Mouse (Mus musculus) hindbrain, embryonic 13.5 days (tissue): ENCODE measurements around the gene Grk5. TPM values are rescaled to one million over a fixed set of nuclear protein-coding genes. Genes with fewer than 3 reads are reported as not detected.

Experiments used
- ATAC-seq: fragments of 200-750 bp; cut with Nextera tagmentation; 2 replicates; pipeline ENCODE4 v1.8.0; 2017; ENCODE audit warnings: moderate TSS enrichment; ENCODE audit not compliant: low FRiP score
- H3K27ac ChIP-seq: fragments of 300-500 bp; sonication (generic); 2 replicates; pipeline ENCODE4 v1.5.1; 2015; ENCODE audit warnings: inconsistent platforms, mild to moderate bottlenecking, moderate library complexity
- H3K27me3 ChIP-seq: fragments of 300-500 bp; sonication (generic); 2 replicates; pipeline ENCODE4 v1.6.1; 2015; ENCODE audit warnings: mild to moderate bottlenecking, inconsistent platforms
- H3K36me3 ChIP-seq: fragments of 300-500 bp; sonication (generic); 2 replicates; pipeline ENCODE4 v1.6.1; 2015; ENCODE audit warnings: mild to moderate bottlenecking, inconsistent platforms
- H3K4me1 ChIP-seq: fragments of 300-500 bp; sonication (generic); replicated peaks from 2 replicates; pipeline ENCODE4 v1.6.1; 2015; ENCODE audit warnings: inconsistent platforms
- H3K4me2 ChIP-seq: fragments of 300-500 bp; sonication (generic); 2 replicates; pipeline ENCODE4 v1.6.1; 2015; ENCODE audit warnings: inconsistent platforms, mild to moderate bottlenecking, moderate library complexity
- H3K4me3 ChIP-seq: fragments of 300-500 bp; sonication (generic); 2 replicates; pipeline ENCODE4 v1.5.1; 2015; ENCODE audit warnings: mild to moderate bottlenecking, inconsistent platforms
- H3K9ac ChIP-seq: fragments of 300-500 bp; sonication (generic); 2 replicates; pipeline ENCODE4 v1.6.1; 2015; ENCODE audit warnings: mild to moderate bottlenecking, inconsistent platforms
- H3K9me3 ChIP-seq: fragments of 300-500 bp; sonication (generic); 2 replicates; pipeline ENCODE4 v1.6.1; 2016; ENCODE audit warnings: inconsistent platforms
- WGBS: fragments of 180-500 bp; shearing (Covaris S2); methylation state at CpG from one replicate; pipeline ENCODE4 v1.1.7; 2015; 5-methylcytosine and 5-hydroxymethylcytosine counted together
- polyA plus RNA-seq: library from polyadenylated mRNA; unstranded; fragments of >200 nt; fragmentation: Nextera tagmentation; extraction: Ambion mirVana; gene quantifications from 2 replicates; pipeline ENCODE4 v1.2.1, GENCODE M21; 2015

Gene Grk5
- polyA plus RNA-seq, 1 experiment from 2014 or later = 2.3 TPM

DNA sequence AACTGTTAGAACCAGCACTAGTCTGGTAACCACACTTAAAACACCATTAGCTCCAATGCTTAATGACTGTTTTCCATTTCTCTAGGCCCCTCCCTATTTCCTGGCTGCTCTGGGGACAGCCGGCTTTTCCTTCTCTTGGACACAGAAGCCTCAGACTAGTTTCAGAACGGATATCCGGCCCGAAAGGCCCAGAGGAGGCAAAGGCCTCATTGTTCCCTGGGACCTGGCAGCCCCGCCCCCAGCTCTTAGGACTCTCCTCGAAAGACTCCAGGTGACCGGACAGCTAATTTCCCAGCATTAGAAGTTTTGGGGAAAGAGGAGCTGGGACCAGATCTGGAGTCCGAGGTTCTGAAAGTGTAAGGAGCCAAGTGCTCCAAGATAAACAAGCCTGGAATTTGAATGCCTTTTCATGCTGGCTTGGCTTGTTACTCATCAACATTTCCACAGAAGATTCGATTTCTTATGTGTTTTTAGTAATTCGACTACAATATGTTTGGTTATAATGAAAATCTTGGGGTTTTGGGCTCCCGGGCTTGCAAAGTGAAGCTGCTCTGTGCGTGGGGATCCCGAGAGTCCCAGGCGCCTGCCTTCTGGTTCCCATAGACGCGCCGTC lies 342 bp upstream of the Grk5 start:
- peak overlapping the region; percentile 96 for H3K27ac ChIP-seq

DNA sequence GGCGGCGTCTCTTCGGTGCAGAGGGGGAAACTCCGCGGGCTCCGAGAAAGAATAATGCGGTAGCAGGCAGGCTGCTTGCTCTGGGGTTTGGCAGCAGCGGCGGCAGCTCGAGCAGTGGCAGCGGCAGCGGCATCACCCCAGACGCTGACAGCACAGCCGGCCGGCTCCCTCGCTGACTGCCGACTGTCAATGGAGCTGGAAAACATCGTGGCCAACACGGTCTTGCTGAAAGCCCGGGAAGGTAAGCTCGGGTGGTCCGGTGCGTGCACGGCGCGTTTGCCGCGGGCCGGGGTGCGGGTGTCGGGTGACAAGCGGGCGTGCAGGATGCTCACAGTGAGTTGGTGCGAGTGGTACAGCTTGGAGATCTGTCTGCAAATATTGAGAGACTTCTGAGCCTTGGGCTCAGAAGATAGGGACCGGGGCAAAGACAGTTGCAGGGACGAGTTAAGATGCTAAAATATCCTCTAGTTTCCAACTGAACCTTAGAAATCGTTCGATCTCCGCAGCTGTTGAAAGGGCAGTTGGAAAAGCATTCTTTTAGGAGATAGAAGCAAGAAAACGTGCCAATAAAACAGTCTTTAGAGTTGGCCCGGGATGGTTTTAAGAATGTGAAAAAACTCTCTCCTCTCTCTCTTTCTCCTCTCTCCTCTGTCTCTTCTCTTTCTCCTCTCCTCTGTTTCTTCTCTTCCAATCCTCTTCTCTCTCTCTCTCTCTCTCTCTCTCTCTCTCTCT lies 1.0 kb downstream of the Grk5 start:
- WGBS = under 1% methylated on average over 38 of the region's 41 CpGs
- ATAC-seq = peak; percentile 69
- Histone ChIP-seq H3K27ac (peak overlapping the region; percentile 96), H3K27me3 (no peaks in the 10 kb centered on the region), H3K36me3 (no peaks in the 10 kb centered on the region), H3K9me3 (no peaks in the 10 kb centered on the region), H3K4me2 (peak overlapping the region; percentile 60), H3K4me3 (peak overlapping the region; percentile 80), H3K9ac (peak overlapping the region; percentile 84), H3K4me1 (peaks cover 29% of the 10 kb centered on the region)

More for the DNA sequence above, 342 bp upstream of the Grk5 start:
- H3K36me3 ChIP-seq = no peaks in the 10 kb centered on the region
- 5% methylated on average over 17 of the region's 17 CpGs for WGBS
- no peaks in the 10 kb centered on the region for H3K9me3 ChIP-seq
- ATAC-seq = peak; percentile 11
- peak overlapping the region; percentile 84 for H3K9ac ChIP-seq
- H3K4me3 ChIP-seq = peak overlapping the region; percentile 80
- no peaks in the 10 kb centered on the region for H3K27me3 ChIP-seq
- H3K4me1 ChIP-seq = peaks cover 24% of the 10 kb centered on the region
- peak overlapping the region; percentile 54 for H3K4me2 ChIP-seq

DNA sequence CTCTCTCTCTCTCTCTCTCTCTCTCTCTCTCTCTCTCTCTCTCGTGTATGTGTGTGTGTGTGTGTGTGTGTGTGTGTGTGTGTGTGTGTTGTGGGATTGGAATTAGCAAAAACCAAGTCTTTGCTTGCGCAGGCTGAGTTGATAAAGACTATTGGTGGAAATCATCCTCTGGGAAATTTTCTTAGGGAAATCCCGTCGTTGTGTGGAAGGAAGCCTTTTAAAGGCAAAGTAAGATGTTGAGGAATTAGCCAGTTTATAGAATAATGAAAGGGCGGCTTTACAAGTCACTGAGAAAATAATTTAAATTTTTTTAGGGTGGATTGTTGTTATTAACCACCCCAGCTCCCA lies 1.5 kb downstream of the Grk5 start:
- no peaks in the 10 kb centered on the region for H3K36me3 ChIP-seq
- peaks cover 29% of the 10 kb centered on the region for H3K4me1 ChIP-seq
- no peaks in the 10 kb centered on the region for H3K9me3 ChIP-seq
- H3K4me2 ChIP-seq = peak overlapping the region; percentile 60
- peak overlapping the region; percentile 80 for H3K4me3 ChIP-seq
- no peak for ATAC-seq
- H3K27me3 ChIP-seq = no peaks in the 10 kb centered on the region
- no peak overlapping the region; the same call in 1 of the 2 replicates for H3K27ac ChIP-seq
- 11% methylated on average over 5 of the region's 5 CpGs for WGBS
- H3K9ac ChIP-seq = peak overlapping the region; percentile 84

DNA sequence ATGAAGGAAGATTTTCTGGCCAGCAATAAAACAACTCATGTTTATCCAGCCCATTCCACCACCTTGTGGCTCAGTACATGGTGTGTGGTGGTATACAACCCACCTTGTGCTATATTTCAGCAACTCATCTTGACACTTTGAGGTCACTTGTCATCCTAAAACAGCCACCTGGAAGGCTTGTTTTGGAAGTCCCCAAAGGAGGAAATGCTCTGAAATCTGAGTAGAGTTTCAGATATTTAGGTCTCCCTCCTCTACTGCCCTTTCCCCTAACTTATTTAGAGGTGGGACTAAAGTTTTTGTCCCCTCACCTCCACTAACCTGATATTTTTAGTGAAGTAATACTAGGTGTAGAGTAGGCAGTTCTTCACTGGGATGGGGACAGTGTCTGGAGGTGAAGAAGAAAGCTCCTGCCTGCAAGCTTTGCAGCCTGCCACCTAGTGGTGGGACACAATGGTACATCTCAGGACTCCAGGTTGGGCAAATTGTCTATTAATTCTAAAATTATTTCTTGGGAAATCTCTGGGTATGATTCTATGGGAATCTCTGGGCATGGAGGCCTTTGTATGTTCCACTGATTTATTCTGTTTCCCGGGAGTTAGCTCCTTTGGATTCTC lies 2.5 kb downstream of the Grk5 start:
- no peaks in the 10 kb centered on the region for H3K9me3 ChIP-seq
- peaks cover 29% of the 10 kb centered on the region for H3K4me1 ChIP-seq
- H3K36me3 ChIP-seq = no peaks in the 10 kb centered on the region
- no peaks in the 10 kb centered on the region for H3K27me3 ChIP-seq
- 52% methylated on average over 1 of the region's 1 CpGs for WGBS
- peak overlapping the region; percentile 80 for H3K4me3 ChIP-seq
- no peak for ATAC-seq
- no peak overlapping the region for H3K27ac ChIP-seq
- peak overlapping the region; percentile 60 for H3K4me2 ChIP-seq
- 0 out of 2 replicates have a peak overlapping the region, but pooled peaks have one; percentile 84 for H3K9ac ChIP-seq

DNA sequence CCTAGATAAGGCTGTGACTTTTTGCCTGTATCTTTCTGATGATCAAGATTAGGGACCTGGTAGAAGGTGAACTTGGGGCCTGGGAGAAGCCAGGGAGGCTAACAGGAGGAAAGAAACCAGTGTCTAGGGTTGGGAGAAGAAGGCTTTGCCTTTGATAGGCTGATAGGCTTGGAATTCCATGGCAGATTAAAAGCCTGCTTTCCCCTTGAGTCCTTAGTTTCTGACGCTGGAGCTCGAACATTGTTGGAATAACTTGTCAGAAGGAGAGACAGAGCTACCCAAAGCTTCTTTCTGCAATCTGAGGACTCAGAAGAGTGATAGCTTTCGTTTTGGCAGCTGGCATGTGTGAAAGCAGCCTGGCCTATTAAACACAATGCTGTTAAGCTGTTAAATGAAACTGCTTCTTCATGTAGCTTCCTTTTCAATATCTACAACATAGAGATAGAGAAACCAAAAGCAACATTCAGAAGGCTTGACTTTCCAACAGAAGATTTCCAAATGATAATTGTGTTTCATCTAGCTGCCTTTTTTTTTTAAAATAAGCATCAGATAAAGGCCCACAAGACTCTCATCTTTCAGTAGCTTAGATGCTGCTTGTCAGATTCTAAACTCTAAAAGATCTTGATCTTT lies 5.8 kb downstream of the Grk5 start:
- H3K4me1 ChIP-seq = peaks cover 21% of the 10 kb centered on the region
- no peak overlapping the region for H3K4me3 ChIP-seq
- H3K4me2 ChIP-seq = no peak overlapping the region
- no peaks in the 10 kb centered on the region for H3K27me3 ChIP-seq
- ATAC-seq = no peak
- H3K36me3 ChIP-seq = no peaks in the 10 kb centered on the region
- no peaks in the 10 kb centered on the region for H3K9me3 ChIP-seq
- WGBS = 54% methylated on average over 3 of the region's 3 CpGs
- H3K9ac ChIP-seq = no peak overlapping the region
- no peak overlapping the region for H3K27ac ChIP-seq

DNA sequence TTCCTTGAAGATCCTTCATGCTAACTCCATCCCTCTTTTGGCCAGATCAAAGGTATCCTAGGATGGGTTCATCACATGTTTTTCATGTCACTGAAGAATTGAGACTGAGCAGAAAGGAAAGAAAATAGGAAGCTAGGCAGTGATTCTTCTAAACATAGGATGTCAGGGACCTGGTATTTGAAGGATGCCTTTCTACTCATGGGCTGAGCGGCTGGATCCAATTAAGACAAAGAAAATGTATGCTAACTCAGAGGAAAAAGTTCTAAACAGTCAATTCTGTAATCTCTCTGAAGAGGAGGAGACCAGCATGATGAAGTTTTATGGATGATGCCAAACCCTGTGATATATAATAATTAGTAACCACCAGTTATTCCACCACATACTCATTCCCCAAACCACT lies 13.6 kb downstream of the Grk5 start:
- ATAC-seq = no peak
- 89% methylated on average over 1 of the region's 1 CpGs for WGBS

DNA sequence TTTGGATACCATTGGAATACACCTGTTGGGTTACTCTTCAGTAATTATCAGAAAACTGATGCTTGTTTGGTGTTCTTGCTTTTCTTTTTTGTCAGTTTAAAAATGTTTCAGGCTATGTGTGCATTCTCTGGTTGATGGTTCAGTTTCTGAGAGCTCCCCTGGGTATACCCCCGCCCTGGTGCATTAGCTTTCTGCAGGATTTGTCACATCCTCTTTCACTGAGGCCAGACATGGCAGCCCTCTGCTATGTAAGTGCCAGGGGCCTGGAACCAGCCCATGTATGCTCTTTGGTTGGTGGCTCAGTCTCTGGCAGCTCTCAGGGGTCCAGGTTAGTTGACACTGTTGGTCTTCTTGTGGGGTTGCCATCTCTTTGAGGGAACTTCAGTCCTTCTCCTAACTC lies 14.4 kb downstream of the Grk5 start:
- Histone ChIP-seq H3K27ac (no peak overlapping the region), H3K27me3 (no peaks in the 10 kb centered on the region), H3K9me3 (no peaks in the 10 kb centered on the region), H3K36me3 (no peaks in the 10 kb centered on the region), H3K9ac (no peak overlapping the region), H3K4me1 (no peaks in the 10 kb centered on the region), H3K4me2 (no peak overlapping the region), H3K4me3 (no peak overlapping the region)
- ATAC-seq = no peak
- 95% methylated on average over 1 of the region's 1 CpGs for WGBS

More for the DNA sequence above, 13.6 kb downstream of the Grk5 start:
- Histone ChIP-seq H3K4me2 (no peak overlapping the region), H3K4me1 (no peaks in the 10 kb centered on the region), H3K27ac (no peak overlapping the region), H3K27me3 (no peaks in the 10 kb centered on the region), H3K4me3 (no peak overlapping the region), H3K36me3 (no peaks in the 10 kb centered on the region), H3K9me3 (no peaks in the 10 kb centered on the region), H3K9ac (no peak overlapping the region)

DNA sequence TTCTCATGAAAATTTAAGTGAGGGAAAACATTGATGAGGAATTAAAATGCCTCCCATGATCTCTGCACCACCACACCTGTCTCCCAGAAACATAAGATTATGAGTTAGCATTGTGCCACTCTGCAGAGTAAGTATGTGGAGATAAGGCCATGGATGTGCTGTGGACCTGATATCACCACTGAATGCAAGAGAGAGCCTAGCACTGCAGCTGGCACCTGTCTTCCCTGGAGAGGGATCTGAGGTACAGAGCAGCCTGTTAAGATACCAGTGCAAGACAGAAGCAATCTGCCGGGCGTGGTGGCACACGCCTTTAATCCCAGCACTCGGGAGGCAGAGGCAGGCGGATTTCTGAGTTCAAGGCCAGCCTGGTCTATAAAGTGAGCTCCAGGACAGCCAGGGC lies 15.9 kb downstream of the Grk5 start:
- Histone ChIP-seq H3K9me3 (no peaks in the 10 kb centered on the region), H3K36me3 (no peaks in the 10 kb centered on the region), H3K27ac (no peak overlapping the region), H3K27me3 (no peaks in the 10 kb centered on the region), H3K4me3 (no peak overlapping the region), H3K4me1 (no peaks in the 10 kb centered on the region), H3K4me2 (no peak overlapping the region), H3K9ac (no peak overlapping the region)
- WGBS = 94% methylated on average over 5 of the region's 5 CpGs
- no peak for ATAC-seq

DNA sequence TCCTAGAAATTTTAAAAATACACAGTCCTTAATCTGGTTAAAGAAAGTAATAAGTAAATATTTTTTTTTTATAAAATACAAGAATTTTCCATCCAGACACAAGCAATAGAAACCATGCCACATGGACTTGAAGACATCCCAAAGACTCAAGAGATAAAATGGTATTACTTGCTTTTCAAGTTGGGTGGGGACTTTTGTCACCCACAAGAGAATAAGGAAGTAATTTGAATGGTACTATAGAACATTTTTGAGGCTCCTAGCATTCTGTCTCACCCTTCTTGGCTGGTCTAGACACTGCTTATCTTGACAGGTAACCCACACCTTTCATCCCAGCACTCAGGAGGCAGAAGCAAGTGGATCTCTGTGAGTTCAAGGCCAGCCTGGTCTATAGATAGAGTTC lies 20.8 kb downstream of the Grk5 start:
- no peaks in the 10 kb centered on the region for H3K36me3 ChIP-seq
- H3K9me3 ChIP-seq = no peaks in the 10 kb centered on the region
- H3K4me3 ChIP-seq = no peak overlapping the region
- H3K9ac ChIP-seq = no peak overlapping the region
- H3K27ac ChIP-seq = no peak overlapping the region
- no peak overlapping the region for H3K4me2 ChIP-seq
- H3K4me1 ChIP-seq = no peaks in the 10 kb centered on the region; the same call in 1 of the 2 replicates
- no peak for ATAC-seq
- H3K27me3 ChIP-seq = no peaks in the 10 kb centered on the region

DNA sequence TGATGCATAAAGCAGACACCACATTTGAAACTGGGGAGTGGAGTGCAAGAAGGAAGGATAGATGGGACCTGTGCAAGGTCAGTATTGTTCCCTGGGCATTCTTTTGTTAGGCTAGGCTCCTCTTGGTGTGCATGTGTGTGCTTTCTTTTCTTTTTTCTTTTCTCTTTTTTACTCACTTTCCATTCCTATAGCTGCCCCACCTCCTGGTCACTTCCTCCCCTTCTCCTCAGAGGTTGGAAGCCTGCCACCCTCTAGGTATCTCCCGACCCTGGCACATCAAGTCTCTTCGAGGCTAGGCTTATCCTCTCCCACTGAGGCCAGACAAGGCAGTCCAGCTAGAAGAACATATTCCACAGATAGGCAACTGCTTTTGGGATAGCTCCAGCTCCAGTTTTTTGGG lies 22.1 kb downstream of the Grk5 start:
- no peak overlapping the region for H3K4me3 ChIP-seq

DNA sequence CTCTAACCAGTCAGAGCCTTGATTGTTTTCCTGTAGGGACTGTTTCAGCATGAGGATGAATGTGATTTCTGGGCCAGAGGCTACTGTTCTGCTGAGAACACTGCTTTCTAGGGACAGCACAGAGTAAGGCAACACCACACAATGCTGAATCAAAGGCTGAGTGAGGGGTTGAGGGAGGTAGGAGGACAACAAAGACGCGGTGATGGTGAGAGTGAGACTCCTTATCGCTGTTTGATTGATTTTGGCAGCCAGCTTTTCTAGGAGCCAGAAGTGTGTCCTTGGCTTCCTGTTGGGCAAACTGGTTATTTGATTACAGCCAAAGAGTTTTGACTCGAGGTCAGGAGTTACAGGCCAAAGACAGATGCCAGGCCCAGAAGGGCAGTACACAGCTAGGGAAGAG lies 25.7 kb downstream of the Grk5 start:
- no peak overlapping the region for H3K4me3 ChIP-seq

More for the DNA sequence above, 22.1 kb downstream of the Grk5 start:
- Histone ChIP-seq H3K9me3 (no peaks in the 10 kb centered on the region), H3K27ac (no peak overlapping the region), H3K4me1 (no peaks in the 10 kb centered on the region; the same call in 1 of the 2 replicates), H3K9ac (no peak overlapping the region), H3K4me2 (no peak overlapping the region), H3K27me3 (no peaks in the 10 kb centered on the region), H3K36me3 (no peaks in the 10 kb centered on the region)
- 84% methylated on average over 2 of the region's 2 CpGs for WGBS
- ATAC-seq = no peak

DNA sequence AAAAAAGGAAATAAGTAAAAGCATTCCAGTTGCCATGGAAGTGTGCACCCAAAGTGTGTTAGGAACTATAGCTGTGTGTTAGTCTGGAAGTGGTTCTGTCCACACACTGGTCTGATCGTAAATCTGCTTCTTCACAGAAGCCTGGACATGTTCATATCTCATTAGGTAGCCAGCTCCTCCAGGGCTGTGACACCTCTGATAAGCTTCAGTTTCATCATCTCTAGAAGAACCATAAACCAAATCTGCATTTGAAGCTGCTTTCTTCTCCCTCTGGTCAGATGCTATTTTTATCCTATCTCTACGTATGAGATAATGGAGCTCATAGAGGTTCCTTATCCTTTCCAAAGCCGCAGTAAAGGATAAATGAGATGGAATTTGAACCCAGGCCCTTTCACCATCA lies 26.3 kb downstream of the Grk5 start:
- Histone ChIP-seq H3K9me3 (no peaks in the 10 kb centered on the region), H3K36me3 (no peaks in the 10 kb centered on the region), H3K4me2 (no peak overlapping the region), H3K27ac (no peak overlapping the region), H3K4me1 (no peaks in the 10 kb centered on the region; the same call in 1 of the 2 replicates), H3K27me3 (no peaks in the 10 kb centered on the region), H3K4me3 (no peak overlapping the region), H3K9ac (no peak overlapping the region)
- ATAC-seq = no peak
- 88% methylated on average over 3 of the region's 3 CpGs for WGBS

More for the DNA sequence above, 25.7 kb downstream of the Grk5 start:
- Histone ChIP-seq H3K9me3 (no peaks in the 10 kb centered on the region), H3K4me1 (no peaks in the 10 kb centered on the region; the same call in 1 of the 2 replicates), H3K9ac (no peak overlapping the region), H3K27ac (no peak overlapping the region), H3K27me3 (no peaks in the 10 kb centered on the region), H3K36me3 (no peaks in the 10 kb centered on the region), H3K4me2 (no peak overlapping the region)
- no peak for ATAC-seq
- 62% methylated on average over 4 of the region's 4 CpGs for WGBS
